Mouse (Mus musculus) myocyte (in vitro differentiated cells): ENCODE measurements around the gene Rif1. TPM values are rescaled to one million over a fixed set of nuclear protein-coding genes. Genes with fewer than 3 reads are reported as not detected.

ENCODE experiments used
- H3K27me3 ChIP-seq: one replicate; pipeline ENCODE4 v1.6.1; 2011; ENCODE audit not compliant: control insufficient read depth, insufficient read depth, insufficient read length
- H3K36me3 ChIP-seq: one replicate; pipeline ENCODE4 v1.6.1; 2011; ENCODE audit not compliant: control insufficient read depth, insufficient read depth
- H3K4me2 ChIP-seq: one replicate; pipeline ENCODE4 v1.6.1; 2011; ENCODE audit warnings: low read depth, control low read depth
- H3K4me3 ChIP-seq: one replicate; pipeline ENCODE4 v1.5.1; 2011; ENCODE audit warnings: mild to moderate bottlenecking, control low read depth, moderate library complexity
- H3K79me2 ChIP-seq: one replicate; pipeline ENCODE4 v1.6.1; 2011; ENCODE audit not compliant: control insufficient read depth, insufficient read depth
- H3ac ChIP-seq: one replicate; pipeline ENCODE4 v1.6.1; 2011; ENCODE audit not compliant: control insufficient read depth, insufficient read length
- CEBPB ChIP-seq: IDR thresholded peaks from 2 replicates; pipeline ENCODE4 v1.6.1; 2011; ENCODE audit warnings: mild to moderate bottlenecking, moderate library complexity; ENCODE audit not compliant: poor library complexity, insufficient read depth, severe bottlenecking
- E2F4 ChIP-seq: IDR thresholded peaks from one replicate; pipeline ENCODE4 v1.6.1; 2011; ENCODE audit warnings: mild to moderate bottlenecking, control low read depth, moderate library complexity; ENCODE audit not compliant: insufficient read depth
- MAX ChIP-seq: IDR thresholded peaks from one replicate; pipeline ENCODE4 v1.6.1; 2011; ENCODE audit warnings: low read depth, mild to moderate bottlenecking, control low read depth
- MYOD1 ChIP-seq, 3 experiments: IDR thresholded peaks; one replicate each; pipeline ENCODE4 v1.6.1; 2011; ENCODE audit warnings: control low read depth in 2 of 3, low read depth in 2 of 3, mild to moderate bottlenecking in 2 of 3, moderate library complexity in 1 of 3; ENCODE audit not compliant: insufficient read length in 2 of 3, control insufficient read depth in 1 of 3
- MYOG ChIP-seq, 3 experiments: IDR thresholded peaks; one replicate each; pipeline ENCODE4 v1.6.1; 2011; ENCODE audit warnings: control low read depth in 2 of 3, low read depth in 2 of 3, mild to moderate bottlenecking in 2 of 3; ENCODE audit not compliant: insufficient read length in 2 of 3, control insufficient read depth in 1 of 3, insufficient read depth in 1 of 3
- POLR2A ChIP-seq: IDR thresholded peaks from one replicate; pipeline ENCODE4 v1.6.1; 2011; ENCODE audit warnings: low read depth, mild to moderate bottlenecking, control low read depth, moderate library complexity; ENCODE audit not compliant: insufficient read length
- POLR2AphosphoS2 ChIP-seq: IDR thresholded peaks from one replicate; pipeline ENCODE4 v1.6.1; 2011; ENCODE audit warnings: low read depth, control low read depth; ENCODE audit not compliant: insufficient read length
- REST ChIP-seq: IDR thresholded peaks from one replicate; pipeline ENCODE4 v1.6.1; 2011; ENCODE audit warnings: mild to moderate bottlenecking, control low read depth, moderate library complexity; ENCODE audit not compliant: insufficient read depth, insufficient read length
- SRF ChIP-seq: IDR thresholded peaks from one replicate; pipeline ENCODE4 v1.6.1; 2011; ENCODE audit warnings: low read depth; ENCODE audit not compliant: control insufficient read depth, insufficient read length
- TCF12 ChIP-seq: IDR thresholded peaks from one replicate; pipeline ENCODE4 v1.6.1; 2011; ENCODE audit warnings: mild to moderate bottlenecking, control low read depth; ENCODE audit not compliant: poor library complexity, insufficient read depth, severe bottlenecking
- TCF3 ChIP-seq: IDR thresholded peaks from one replicate; pipeline ENCODE4 v1.6.1; 2011; ENCODE audit warnings: low read depth, control low read depth; ENCODE audit not compliant: insufficient read length
- USF1 ChIP-seq: IDR thresholded peaks from one replicate; pipeline ENCODE4 v1.6.1; 2011; ENCODE audit warnings: low read depth, mild to moderate bottlenecking, control low read depth, moderate library complexity
- polyA plus RNA-seq: library from polyadenylated mRNA; unstranded; fragments of >200 nt; fragmentation: generic; extraction: Trizol; gene quantifications from one replicate; pipeline ENCODE4 v1.2.1, GENCODE M21; 2012; ENCODE audit warnings: missing spikeins

The Rif1 gene
- 3.0 TPM for polyA plus RNA-seq

- Histone ChIP-seq H3K4me3 (peak within 1 kb of the TSS; percentile 52), H3K4me2 (peak within 1 kb of the TSS; percentile 74), H3ac (peak within 1 kb of the TSS; percentile 74), H3K27me3 (no peaks in the 10 kb centered on the region), H3K36me3 (peaks cover 12% of the 10 kb centered on the region), H3K79me2 (peaks cover 13% of the 10 kb centered on the region)
- no peak for TF ChIP-seq REST
- TF ChIP-seq POLR2A = peak; percentile 58
- TF ChIP-seq MYOD1 (IDR thresholded peaks at IDR 0.05; ENCODE audit: control insufficient read depth in 1 of 3, insufficient read length in 2 of 3, low read depth in 2 of 3) = peak in 1 of 3 experiments; percentile 2
- TF ChIP-seq USF1 = no peak
- no peak for TF ChIP-seq MAX
- TF ChIP-seq TCF3 = no peak
- TF ChIP-seq POLR2AphosphoS2 = no peak
- peak; percentile 66 for TF ChIP-seq E2F4
Observed at GRCm38 (mm10) chr2:52072491-52073140, at the start of gene Rif1. Gene Rif1 (plus strand): TSS chr2:52072832.

GRCm38 (mm10) chr2:52027061-52027460 is 45.6 kb upstream of the Rif1 start:
- Histone ChIP-seq H3K27me3 (no peaks in the 10 kb centered on the region), H3K4me3 (no peak overlapping the region), H3K79me2 (no peaks in the 10 kb centered on the region), H3K36me3 (no peaks in the 10 kb centered on the region), H3ac (no peak overlapping the region), H3K4me2 (no peak overlapping the region)
- TF ChIP-seq SRF = no peak

- Histone ChIP-seq H3K79me2 (no peaks in the 10 kb centered on the region), H3K4me3 (no peak overlapping the region), H3K36me3 (no peaks in the 10 kb centered on the region), H3ac (no peak overlapping the region), H3K4me2 (no peak overlapping the region), H3K27me3 (peaks cover 9% of the 10 kb centered on the region)
- TF ChIP-seq POLR2AphosphoS2 (no peak), REST (no peak), USF1 (no peak), SRF (no peak), MYOG (IDR thresholded peaks at IDR 0.05; ENCODE audit: control insufficient read depth in 1 of 3, insufficient read depth in 1 of 3, insufficient read length in 2 of 3, low read depth in 2 of 3) (no peak), MAX (no peak), MYOD1 (IDR thresholded peaks at IDR 0.05; ENCODE audit: control insufficient read depth in 1 of 3, insufficient read length in 2 of 3, low read depth in 2 of 3) (no peak), CEBPB (no peak), TCF3 (no peak), TCF12 (no peak), E2F4 (no peak), POLR2A (no peak)
Observed at GRCm38 (mm10) chr2:52029426-52029825, 43.2 kb upstream of the Rif1 start.

- peaks cover 9% of the 10 kb centered on the region for H3K27me3 ChIP-seq
- no peak overlapping the region for H3ac ChIP-seq
- no peak overlapping the region for H3K4me3 ChIP-seq
- no peak overlapping the region for H3K4me2 ChIP-seq
- H3K36me3 ChIP-seq = no peaks in the 10 kb centered on the region
- H3K79me2 ChIP-seq = no peaks in the 10 kb centered on the region
- TF ChIP-seq POLR2AphosphoS2 = no peak
- TF ChIP-seq MYOD1 (IDR thresholded peaks at IDR 0.05; ENCODE audit: control insufficient read depth in 1 of 3, insufficient read length in 2 of 3, low read depth in 2 of 3) = no peak
- TF ChIP-seq TCF12 = no peak
- TF ChIP-seq MAX = no peak
- no peak for TF ChIP-seq SRF
- no peak for TF ChIP-seq POLR2A
- no peak for TF ChIP-seq CEBPB
- TF ChIP-seq E2F4 = no peak
- no peak for TF ChIP-seq REST
- TF ChIP-seq MYOG (IDR thresholded peaks at IDR 0.05; ENCODE audit: control insufficient read depth in 1 of 3, insufficient read depth in 1 of 3, insufficient read length in 2 of 3, low read depth in 2 of 3) = no peak
- TF ChIP-seq TCF3 = no peak
- no peak for TF ChIP-seq USF1
Observed at GRCm38 (mm10) chr2:52031491-52031890, 41.1 kb upstream of the Rif1 start.

GRCm38 (mm10) chr2:52034601-52035000 is 38.0 kb upstream of the Rif1 start:
- H3K4me2 ChIP-seq = no peak overlapping the region
- TF ChIP-seq TCF12 = no peak

More at GRCm38 (mm10) chr2:52034601-52035000, 38.0 kb upstream of the Rif1 start:
- Histone ChIP-seq H3K36me3 (no peaks in the 10 kb centered on the region), H3K4me3 (no peak overlapping the region), H3ac (no peak overlapping the region), H3K27me3 (peaks cover 9% of the 10 kb centered on the region), H3K79me2 (no peaks in the 10 kb centered on the region)
